17 mouse cellular contexts compared by ENCODE assay signal in the genomic region with DNA sequence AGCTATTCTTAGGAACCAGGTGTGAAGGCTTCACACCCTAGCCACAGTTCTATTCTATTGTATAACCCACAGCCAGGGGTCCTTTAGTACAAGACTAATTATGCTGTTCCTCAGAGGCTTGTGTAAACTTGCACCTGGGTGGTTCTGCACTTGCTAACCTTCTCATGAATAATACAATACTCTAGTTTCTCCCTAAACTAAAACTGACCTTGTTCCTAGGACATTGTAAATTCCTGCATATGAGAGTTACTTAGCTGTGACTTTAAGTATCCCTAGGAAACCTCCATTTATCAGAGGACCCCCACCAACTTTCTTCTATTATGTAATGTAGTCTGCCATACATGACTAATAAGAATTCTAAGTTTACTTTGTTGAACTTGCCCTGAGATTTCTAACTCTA.
"Had no signal": no experiment of that assay in that cellular context is flagged by ENCODE, and none has a peak within 500 bp of the region (broad histone marks: within the 10 kb centered on the region; RNA-seq: fewer than 3 reads in every experiment).

No protein-coding gene starts in this region.

- H3K27ac ChIP-seq: neural tube, embryonic 12.5 days; neural tube, embryonic 13.5 days; neural tube, embryonic 15.5 days; stomach, embryonic 15.5 days; stomach, postnatal 0 days had no signal

- H3K9ac ChIP-seq: neural tube, embryonic 12.5 days; neural tube, embryonic 13.5 days; neural tube, embryonic 15.5 days; stomach, embryonic 15.5 days had no signal

- H3K9me3 ChIP-seq: neural tube, embryonic 12.5 days; neural tube, embryonic 15.5 days; stomach, embryonic 15.5 days had no signal

- H3K4me1 ChIP-seq: neural tube, embryonic 12.5 days; neural tube, embryonic 13.5 days; neural tube, embryonic 15.5 days; stomach, embryonic 15.5 days had no signal

- DNase-seq: retina, postnatal 1 day; right cerebral cortex, adult 18-20 months; right cerebral cortex, postnatal 14 days; right cerebral cortex, postnatal 25 days; right cerebral cortex, postnatal 4 days; spleen, adult 18-20 months; thymus, adult 18-20 months; thymus, adult 2 months; thymus, postnatal 14 days; thymus, postnatal 25 days; thymus, postnatal 36 days; thymus, postnatal 4 days had no signal

- H3K27me3 ChIP-seq: neural tube, embryonic 12.5 days; neural tube, embryonic 13.5 days; neural tube, embryonic 15.5 days; stomach, embryonic 15.5 days had no signal

- H3K36me3 ChIP-seq: neural tube, embryonic 12.5 days; neural tube, embryonic 13.5 days; neural tube, embryonic 15.5 days; stomach, embryonic 15.5 days had no signal

- H3K4me2 ChIP-seq: neural tube, embryonic 12.5 days; neural tube, embryonic 13.5 days; neural tube, embryonic 15.5 days; stomach, embryonic 15.5 days had no signal

- H3K4me3 ChIP-seq: neural tube, embryonic 12.5 days; neural tube, embryonic 13.5 days; neural tube, embryonic 15.5 days; stomach, embryonic 15.5 days had no signal
